Mouse (Mus musculus) erythroblast, embryonic 14.5 days (primary cell): ENCODE results near the gene Kdm5c.

ENCODE experiments used
- GATA1 ChIP-seq: IDR thresholded peaks from 2 replicates; pipeline ENCODE4 v1.6.1; 2012; ENCODE audit warnings: low read length, inconsistent platforms, mixed read lengths
- TAL1 ChIP-seq: IDR thresholded peaks from 3 replicates; pipeline ENCODE4 v1.6.1; 2012; ENCODE audit warnings: low read length, inconsistent platforms, mixed read lengths

DNA sequence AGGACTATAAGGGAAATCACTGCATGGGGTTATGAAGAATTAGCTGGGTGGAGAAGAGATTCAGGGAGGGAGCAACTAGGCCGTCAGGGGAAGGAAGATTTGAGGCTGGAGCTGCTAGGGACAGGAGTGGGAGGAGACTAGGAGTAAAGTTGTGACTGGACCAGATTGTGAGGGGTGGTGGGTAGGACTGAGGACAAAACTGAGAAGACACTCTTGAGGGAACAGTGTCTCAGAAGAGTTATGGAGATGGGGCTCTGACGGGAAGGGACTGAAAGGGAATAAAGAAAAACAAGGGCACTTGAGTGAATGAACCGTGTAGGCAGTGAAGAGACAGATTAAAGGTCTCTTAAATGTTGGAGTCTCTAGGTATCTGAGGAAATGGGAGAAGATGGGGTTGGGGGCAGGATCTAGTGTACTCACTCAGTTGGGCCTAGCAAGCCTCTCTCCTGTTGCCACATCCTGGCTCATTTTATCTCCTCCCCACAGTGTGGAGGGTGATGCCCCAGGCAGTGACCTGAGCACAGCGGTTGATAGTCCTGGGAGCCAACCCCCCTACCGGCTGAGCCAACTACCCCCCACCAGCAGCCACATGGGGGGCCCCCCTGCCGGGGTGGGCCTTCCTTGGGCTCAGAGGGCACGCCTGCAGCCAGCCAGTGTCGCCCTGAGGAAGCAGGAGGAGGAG lies 30.3 kb upstream of the Kdm5c start:
- no peak for TF ChIP-seq GATA1
- TF ChIP-seq TAL1, result no peak
